Mouse (Mus musculus) retina, postnatal 7 days (tissue): Measurements from ENCODE around the gene Kcnn1.
"Not testable (repeated sequence)": the region's sequence is repeated elsewhere in the genome, so short reads cannot be mapped to it uniquely, and the experiment has no call there.

Source experiments
- DNase-seq: peaks from one replicate; pipeline ENCODE4 v3.0.0-alpha.2; 2012; ENCODE audit warnings: low read depth, low spot score

Gene Kcnn1

GRCm38 (mm10) chr8:70843214-70843773, 19.8 kb downstream of the Kcnn1 start:
- DNase-seq, result no peak

GRCm38 (mm10) chr8:70842484-70842883, 20.6 kb downstream of the Kcnn1 start:
- no peak for DNase-seq

- DNase-seq, result peak; percentile 79
Observed at GRCm38 (mm10) chr8:70841147-70842072, 21.6 kb downstream of the Kcnn1 start.

- DNase-seq, result no peak
Observed at GRCm38 (mm10) chr8:70840590-70840989, 22.5 kb downstream of the Kcnn1 start.

- DNase-seq, result peak; percentile 100
Observed at GRCm38 (mm10) chr8:70839408-70840351, 23.4 kb downstream of the Kcnn1 start, which contains the start of gene Arrdc2. TSS of gene Arrdc2 (minus strand) at chr8:70839720.

DNA sequence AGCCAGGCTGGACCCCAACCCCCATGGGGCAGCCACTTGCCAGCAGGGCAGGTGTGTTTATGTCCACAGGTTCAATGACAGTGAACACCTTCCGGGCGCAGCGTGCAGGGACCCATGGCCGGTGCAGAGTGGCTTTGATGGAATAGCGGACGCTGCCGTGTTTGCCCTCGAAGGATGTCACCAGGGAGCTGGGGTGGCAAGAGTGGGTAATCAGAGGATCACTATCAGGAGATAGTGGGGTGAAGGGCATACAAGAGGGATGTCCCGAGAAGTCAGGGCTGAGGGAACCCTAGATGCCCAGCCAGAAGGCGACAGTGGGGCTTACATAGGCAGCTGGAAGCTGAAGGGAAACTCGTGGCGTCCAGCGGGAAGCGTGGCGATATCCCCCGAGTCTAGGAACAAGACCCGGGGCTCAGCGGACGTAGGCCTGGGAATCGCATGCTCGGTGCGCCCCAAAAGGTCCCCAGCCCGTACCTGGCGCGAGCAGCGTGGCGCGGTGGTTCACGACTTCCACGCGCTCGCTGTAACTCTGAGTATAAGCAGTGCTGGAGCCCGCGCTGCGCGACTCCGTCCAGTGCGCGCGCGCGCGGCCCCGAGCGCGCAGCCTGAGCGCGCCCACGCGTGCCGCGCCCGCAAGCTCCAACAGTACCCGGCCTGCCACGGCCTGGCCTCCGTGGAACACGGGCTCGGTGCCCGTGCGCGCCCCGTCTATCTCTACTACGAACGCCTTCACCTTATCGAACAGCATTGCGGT, 24.2 kb downstream of the Kcnn1 start:
- DNase-seq, result no peak

DNA sequence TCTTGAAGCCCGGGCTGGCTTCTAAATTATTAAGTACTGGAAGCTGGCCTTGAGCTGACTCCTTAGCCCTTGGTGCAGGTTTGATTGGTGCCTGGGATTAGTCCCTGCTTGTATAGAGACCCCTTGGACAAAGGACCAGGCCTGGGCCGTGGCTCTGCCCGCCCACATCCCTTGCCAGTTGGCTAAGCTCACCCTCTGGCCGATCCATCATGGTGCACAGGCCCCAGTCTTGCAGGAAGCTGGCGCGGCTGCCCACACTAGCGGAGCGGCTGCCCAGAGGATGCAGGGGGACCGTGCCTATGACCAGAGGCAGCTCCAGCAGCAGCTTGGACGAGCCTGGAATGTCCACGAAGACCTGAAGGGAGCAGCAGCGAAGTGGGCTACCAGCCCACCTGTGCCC, 26.4 kb downstream of the Kcnn1 start:
- DNase-seq, result no peak

DNA sequence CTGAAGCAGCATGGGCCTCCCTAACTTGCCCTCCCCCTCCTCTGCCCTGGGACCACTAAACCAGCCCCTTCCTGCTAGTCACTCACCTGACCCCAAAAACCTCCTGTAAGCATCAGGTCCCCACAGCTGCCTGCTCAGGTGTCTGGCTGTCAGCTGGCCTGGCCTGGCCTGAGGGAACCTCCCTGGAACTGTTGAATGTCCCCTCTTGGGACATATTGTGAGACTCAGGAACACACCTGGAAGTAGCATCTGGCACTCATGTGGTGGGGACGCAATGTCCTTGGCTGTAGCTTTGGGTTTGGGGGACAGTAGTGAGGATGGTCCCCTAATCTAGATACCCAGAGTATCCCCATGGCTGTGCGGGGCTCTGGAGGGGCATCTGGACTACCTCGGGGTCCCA, 29.0 kb downstream of the Kcnn1 start:
- no peak for DNase-seq

- DNase-seq, result no peak
Observed at GRCm38 (mm10) chr8:70833520-70833919, 29.5 kb downstream of the Kcnn1 start.

- DNase-seq, result no peak
Observed at GRCm38 (mm10) chr8:70833018-70833482, 30.0 kb downstream of the Kcnn1 start.

- DNase-seq, result no peak
Observed at GRCm38 (mm10) chr8:70832371-70832770, 30.7 kb downstream of the Kcnn1 start.

DNA sequence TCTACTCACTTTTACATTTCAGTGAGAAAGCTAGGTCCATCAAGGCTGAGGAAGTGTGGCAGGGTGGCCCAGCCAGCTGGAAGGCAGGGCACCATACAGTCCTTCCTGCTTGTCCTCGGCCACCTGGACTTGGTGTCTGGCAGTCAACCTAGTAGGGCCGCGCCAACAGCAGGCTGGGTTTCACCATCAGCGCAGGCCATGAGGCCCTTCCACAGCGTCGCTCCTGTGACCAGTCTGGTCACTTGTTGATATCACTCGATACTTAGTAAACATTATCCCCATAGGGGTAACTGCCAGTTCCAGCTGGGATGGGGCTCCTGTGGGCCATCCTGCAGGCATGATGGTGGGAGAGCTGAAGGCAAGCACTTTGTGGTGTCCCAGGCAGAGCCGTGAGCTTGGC, 31.5 kb downstream of the Kcnn1 start:
- no peak for DNase-seq

- DNase-seq, result no peak
Observed at GRCm38 (mm10) chr8:70827796-70828195, 35.3 kb downstream of the Kcnn1 start.

GRCm38 (mm10) chr8:70827010-70827409, 36.0 kb downstream of the Kcnn1 start:
- DNase-seq, result no peak

GRCm38 (mm10) chr8:70825816-70826215, 37.2 kb downstream of the Kcnn1 start:
- DNase-seq, result no peak

GRCm38 (mm10) chr8:70823802-70824201, 39.3 kb downstream of the Kcnn1 start:
- no peak for DNase-seq

GRCm38 (mm10) chr8:70822594-70822993, 40.5 kb downstream of the Kcnn1 start:
- DNase-seq, result not testable (repeated sequence)

GRCm38 (mm10) chr8:70821992-70822391, 41.1 kb downstream of the Kcnn1 start:
- DNase-seq, result no peak

DNA sequence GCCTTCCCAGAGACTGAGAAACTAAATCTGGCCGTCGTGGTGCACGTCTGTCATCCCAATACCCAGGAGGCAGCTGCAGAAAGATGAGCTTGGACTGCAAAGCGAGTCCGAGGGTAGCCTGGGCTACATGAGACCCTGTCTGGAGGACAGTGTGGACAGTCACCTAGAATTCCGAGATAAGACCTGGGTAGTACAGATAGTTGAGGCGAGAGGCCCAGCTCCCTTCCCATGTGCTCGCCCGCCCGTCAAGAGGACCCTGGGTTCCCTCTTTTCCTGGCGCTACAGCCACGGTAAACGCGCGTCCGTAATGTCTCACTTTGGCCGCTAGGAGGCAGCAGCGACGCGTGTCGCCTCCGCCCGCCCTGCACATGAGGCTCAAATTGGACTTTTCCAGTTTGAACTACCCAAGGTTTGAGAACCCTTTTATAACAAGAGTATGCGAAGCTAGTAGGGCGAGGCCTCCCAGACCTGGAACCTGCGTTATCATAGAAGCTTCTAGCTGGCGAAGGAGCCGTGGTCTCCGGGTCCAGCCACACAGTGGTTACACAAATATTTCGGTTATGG, 41.6 kb downstream of the Kcnn1 start:
- DNase-seq, result peak; percentile 64

DNA sequence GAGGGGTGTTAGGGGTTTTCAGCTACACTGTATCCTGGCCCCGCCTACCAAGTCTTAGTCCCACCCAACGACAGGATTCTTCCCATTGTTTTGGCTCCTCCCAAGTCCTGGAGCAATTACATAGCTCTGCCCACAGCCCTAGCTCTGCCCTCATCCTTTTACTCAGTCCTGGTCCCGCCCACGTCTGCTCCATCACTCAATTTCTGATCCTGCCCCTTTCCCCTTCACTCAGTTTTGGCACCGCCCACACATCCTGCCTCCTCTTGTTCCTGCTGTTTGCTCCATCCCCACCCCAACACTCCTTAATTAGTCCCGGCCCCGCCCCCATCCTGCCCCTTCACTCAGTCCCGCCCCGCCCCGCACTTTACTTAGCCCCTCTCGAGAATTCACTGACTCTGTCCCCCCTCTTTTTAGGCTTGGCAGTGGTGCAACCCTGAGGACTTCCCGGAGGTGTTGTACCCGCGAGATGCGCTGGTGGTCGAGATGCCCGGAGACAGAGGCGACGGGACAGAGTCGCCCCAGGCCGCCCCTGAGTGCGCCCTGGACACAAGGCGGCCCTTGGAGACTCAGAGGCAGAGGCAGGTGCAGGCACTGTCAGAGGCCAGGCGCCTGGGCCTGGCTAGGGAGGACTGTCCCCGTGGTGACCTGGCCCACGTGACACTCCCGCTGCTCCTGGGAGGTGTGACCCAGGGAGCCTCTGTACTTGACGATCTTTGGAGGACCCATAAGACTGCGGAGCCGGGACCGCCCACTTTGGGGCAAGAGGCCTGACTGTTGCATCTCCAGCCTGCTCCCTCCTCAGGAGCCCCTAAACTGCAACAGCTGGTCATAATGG, 42.7 kb downstream of the Kcnn1 start:
- DNase-seq, result no peak
